Mouse (Mus musculus) stomach, adult 2 months (tissue): ENCODE results near the gene Myo6. TPM values are rescaled to one million over a fixed set of nuclear protein-coding genes. Genes with fewer than 3 reads are reported as not detected.

Source experiments
- polyA plus RNA-seq: library from polyadenylated mRNA; depleted of rRNA; stranded (reverse); fragments of >200 nt; gene quantifications from 2 replicates; pipeline ENCODE4 v1.2.3, GENCODE M21; 2012; rRNA removed

Myo6 gene
- 8.1 and 11.2 TPM in 2 replicates for polyA plus RNA-seq

DNA sequence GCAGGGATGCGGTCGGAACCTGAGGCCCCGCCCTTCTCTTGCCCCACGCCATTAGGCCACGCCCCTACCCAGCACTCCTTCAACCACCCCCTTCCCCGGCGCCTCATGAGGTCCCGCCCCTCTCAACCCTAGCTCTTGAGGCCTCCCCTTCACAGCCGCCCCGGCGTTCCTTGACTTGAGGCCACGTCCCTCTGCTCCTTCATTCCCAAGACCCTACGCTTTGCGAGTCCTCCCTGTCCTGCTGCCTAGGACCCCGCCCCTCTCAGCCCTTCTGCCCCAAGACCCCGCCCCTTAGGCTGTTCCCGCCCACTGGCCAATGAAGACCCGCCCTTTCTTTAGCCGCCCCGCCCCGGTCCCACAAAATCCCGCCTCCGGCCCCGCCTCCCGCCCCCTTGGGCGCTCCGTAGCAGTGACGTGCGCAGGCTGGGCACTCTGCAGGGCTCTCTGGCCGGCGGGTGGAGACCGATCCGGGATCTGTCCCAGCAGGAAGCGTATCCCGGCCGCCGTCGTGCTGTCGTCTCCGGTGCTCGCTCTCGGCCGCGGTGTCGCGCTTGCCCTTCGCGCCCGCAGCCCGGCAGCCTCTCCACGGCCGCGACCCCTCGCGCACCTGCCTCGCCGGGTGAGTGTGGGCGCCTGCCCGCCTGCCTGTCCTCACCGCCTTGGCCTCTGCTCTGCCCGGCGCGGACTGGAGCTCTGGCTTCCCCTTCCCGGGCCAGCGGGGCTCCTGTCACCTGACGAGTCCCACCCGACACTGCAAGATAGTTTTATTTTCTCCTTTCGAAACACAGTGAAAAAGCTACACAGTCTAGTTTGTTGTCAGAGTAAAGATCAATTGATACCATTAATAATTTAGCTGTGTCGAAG is at the start of gene Myo6:
Gene Myo6, plus strand, starts transcription at position 421 of the 864 bp plus-strand sequence.

Other genes starting within 250 kb of the Myo6 start
- gene Filip1, start 152.2 kb upstream of the Myo6 start, polyA plus RNA-seq: 0.61 and 0.82 TPM in 2 replicates
- 8.1 and 13.1 TPM in 2 replicates for gene Senp6, start 98.1 kb upstream of the Myo6 start, polyA plus RNA-seq